Mouse (Mus musculus) cerebellum, adult 8-10 months (tissue): ENCODE measurements around the gene Ablim1.

Experiments used
- DNase-seq: peaks from one replicate; pipeline ENCODE4 v3.0.0; 2022

Gene Ablim1

GRCm38 (mm10) chr19:57047671-57048320 is 266.9 kb downstream of the Ablim1 start:
- DNase-seq = no peak

GRCm38 (mm10) chr19:57039258-57039657 is 275.5 kb downstream of the Ablim1 start:
- no peak for DNase-seq

GRCm38 (mm10) chr19:57036860-57037259 is 277.9 kb downstream of the Ablim1 start:
- no peak for DNase-seq

- DNase-seq = peak; percentile 61
These were observed 283.1 kb downstream of the Ablim1 start for GRCm38 (mm10) chr19:57031582-57031981.

GRCm38 (mm10) chr19:57029461-57029860 is 285.3 kb downstream of the Ablim1 start:
- DNase-seq = no peak

GRCm38 (mm10) chr19:57028327-57029179 is 286.2 kb downstream of the Ablim1 start:
- DNase-seq = no peak

GRCm38 (mm10) chr19:57026501-57026900 is 288.2 kb downstream of the Ablim1 start:
- no peak for DNase-seq

- DNase-seq = no peak
These were observed 296.9 kb downstream of the Ablim1 start for GRCm38 (mm10) chr19:57017785-57018179.

GRCm38 (mm10) chr19:57016995-57017784 is 297.5 kb downstream of the Ablim1 start:
- no peak for DNase-seq

GRCm38 (mm10) chr19:57014808-57015207 is 299.9 kb downstream of the Ablim1 start:
- no peak for DNase-seq

GRCm38 (mm10) chr19:57013271-57013677 is 301.4 kb downstream of the Ablim1 start:
- no peak for DNase-seq

GRCm38 (mm10) chr19:57012068-57012467 is 302.7 kb downstream of the Ablim1 start:
- no peak for DNase-seq

- no peak for DNase-seq
These were observed 304.7 kb downstream of the Ablim1 start for GRCm38 (mm10) chr19:57010064-57010463.

GRCm38 (mm10) chr19:57009653-57010052 is 305.1 kb downstream of the Ablim1 start:
- peak; percentile 23 for DNase-seq

GRCm38 (mm10) chr19:57007781-57008710 is 306.7 kb downstream of the Ablim1 start, which contains the start of gene Afap1l2:
Afap1l2 (minus strand) TSS chr19:57008228.
- peak; percentile 86 for DNase-seq

GRCm38 (mm10) chr19:57007291-57007690 is 307.4 kb downstream of the Ablim1 start:
- peak; percentile 84 for DNase-seq

GRCm38 (mm10) chr19:57006841-57007240 is 307.9 kb downstream of the Ablim1 start:
- no peak for DNase-seq

- DNase-seq = peak; percentile 85
These were observed 309.7 kb downstream of the Ablim1 start for GRCm38 (mm10) chr19:57005062-57005461.

- DNase-seq = peak; percentile 56
These were observed 311.3 kb downstream of the Ablim1 start for GRCm38 (mm10) chr19:57003460-57003810.

GRCm38 (mm10) chr19:57002741-57003459 is 311.8 kb downstream of the Ablim1 start:
- DNase-seq = peak; percentile 13

GRCm38 (mm10) chr19:57001926-57002325 is 312.8 kb downstream of the Ablim1 start:
- DNase-seq = peak; percentile 19
